11 mouse cellular contexts compared by ENCODE assay signal in the genomic region with DNA sequence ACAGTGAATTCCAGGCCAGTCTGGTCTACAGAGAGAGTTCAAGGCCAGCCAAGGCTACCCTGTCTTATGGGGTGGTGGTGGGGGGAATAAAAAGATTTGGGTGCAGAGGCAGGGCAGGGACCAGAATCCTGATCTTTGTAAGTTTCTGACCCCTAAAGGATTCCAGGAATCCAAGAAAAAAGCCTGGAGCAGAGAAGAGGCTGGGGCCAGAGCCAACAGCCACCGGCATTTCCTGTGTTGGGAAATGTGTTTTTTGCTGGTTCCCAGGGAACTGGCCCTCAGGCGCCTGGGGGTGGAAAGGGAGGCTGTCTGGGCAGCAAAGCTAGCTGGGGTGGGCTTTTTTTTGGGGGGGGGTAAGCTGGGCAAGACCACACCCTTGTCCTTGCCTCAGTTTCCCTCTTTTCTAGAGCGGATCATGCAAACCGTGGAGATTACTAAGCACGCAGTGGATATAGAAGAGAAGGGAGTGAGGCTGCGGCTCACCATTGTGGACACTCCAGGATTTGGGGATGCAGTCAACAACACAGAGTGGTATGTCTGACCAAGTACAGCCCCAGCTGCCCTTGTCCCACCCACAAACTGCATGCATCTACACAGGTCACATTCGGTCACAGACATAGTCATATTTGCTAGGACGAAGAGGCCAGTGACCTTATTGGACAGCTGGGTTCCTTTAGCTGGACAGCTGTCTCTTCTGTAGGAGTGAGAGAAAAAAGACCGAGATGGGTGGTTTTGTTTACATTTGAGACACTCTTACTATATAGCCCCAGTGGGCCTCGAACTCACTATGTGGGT. TPM values are rescaled to one million over a fixed set of nuclear protein-coding genes. Genes with fewer than 3 reads are reported as not detected.
DNase-seq lines count a peak whose midpoint lies in the region; ATAC-seq and TF ChIP-seq lines count a peak whose summit lies in the region.
"Had no signal": no experiment of that assay in that cellular context is flagged by ENCODE, and none has a peak within 500 bp of the region (broad histone marks: within the 10 kb centered on the region; RNA-seq: fewer than 3 reads in every experiment).

No protein-coding gene starts in this region.

- H3K27me3 ChIP-seq in intestine, postnatal 0 days (replicated peaks; ENCODE audit: control insufficient read depth, insufficient read depth, low read length): no peaks in the 10 kb centered on the region
- 0 out of 2 replicates have a peak, but pooled peaks cover 12% of the 10 kb centered on the region for H3K27me3 ChIP-seq in embryonic facial prominence, embryonic 10.5 days (replicated peaks; ENCODE audit: low read depth, poor library complexity, severe bottlenecking)

- no peak for DNase-seq in layer of hippocampus, adult 2 months (ENCODE audit: low spot score in 2 of 2)
- DNase-seq in layer of hippocampus, postnatal 10 days (ENCODE audit: low spot score in 2 of 2): no peak
- peak; percentile 51 for DNase-seq in gastrocnemius, postnatal 10 days
- peak; percentile 31 for DNase-seq in skeletal muscle tissue, adult 2 months (ENCODE audit: low read depth, low spot score)
- DNase-seq in embryonic facial prominence, embryonic 10.5 days (ENCODE audit: low spot score): no peak
- DNase-seq in cerebellum, postnatal 14 days: no peak

- no peaks in the 10 kb centered on the region for H3K36me3 ChIP-seq in intestine, postnatal 0 days (ENCODE audit: control insufficient read depth, insufficient read depth)
- no peaks in the 10 kb centered on the region for H3K36me3 ChIP-seq in embryonic facial prominence, embryonic 10.5 days (replicated peaks)

- H3K9ac ChIP-seq in intestine, postnatal 0 days (ENCODE audit: low read depth, low read length): no peak overlapping the region

- no peak for ATAC-seq in intestine, postnatal 0 days
- no peak for ATAC-seq in megakaryocyte progenitor cell, adult 5-6 weeks (replicated peaks; ENCODE audit: poor library complexity)
- ATAC-seq: forebrain, embryonic 16.5 days had no signal

- no peak overlapping the region; the same call in 1 of the 2 replicates for H3K4me3 ChIP-seq in layer of hippocampus, adult 2 months
- no peak overlapping the region for H3K4me3 ChIP-seq in intestine, postnatal 0 days (ENCODE audit: low read depth, low read length)
- H3K4me3 ChIP-seq in embryonic facial prominence, embryonic 10.5 days: no peak overlapping the region

- WGBS in intestine, postnatal 0 days: 63% methylated on average over 10 of the region's 10 CpGs
- 82% methylated on average over 10 of the region's 10 CpGs for WGBS in embryonic facial prominence, embryonic 10.5 days

- no peaks in the 10 kb centered on the region for H3K9me3 ChIP-seq in intestine, postnatal 0 days (ENCODE audit: control insufficient read depth)
- H3K9me3 ChIP-seq in embryonic facial prominence, embryonic 10.5 days: no peaks in the 10 kb centered on the region

- H3K27ac ChIP-seq in layer of hippocampus, adult 2 months: peak overlapping the region; percentile 79
- H3K27ac ChIP-seq in intestine, postnatal 0 days (ENCODE audit: low read depth, low read length): peak overlapping the region; percentile 57
- H3K27ac ChIP-seq in embryonic facial prominence, embryonic 10.5 days (replicated peaks): no peak overlapping the region

- TF ChIP-seq CTCF in layer of hippocampus, adult 2 months (conservative IDR thresholded peaks at IDR 0.05): no peak
- TF ChIP-seq CTCF in intestine, postnatal 0 days (IDR thresholded peaks at IDR 0.05; ENCODE audit: low read depth): no peak

- H3K4me1 ChIP-seq in intestine, postnatal 0 days (replicated peaks; ENCODE audit: control insufficient read depth, insufficient read depth, low read length): no peaks in the 10 kb centered on the region
- peaks cover 26% of the 10 kb centered on the region for H3K4me1 ChIP-seq in embryonic facial prominence, embryonic 10.5 days

- H3K4me2 ChIP-seq in intestine, postnatal 0 days (replicated peaks; ENCODE audit: low read depth): no peak overlapping the region

RNA-seq across cellular contexts. Expression of a gene that starts 7.1 kb away (rescaled TPM):
- 10 to 100 TPM; 81.5 to 89.0 TPM for total RNA-seq in layer of hippocampus, adult 2 months (2021)
- total RNA-seq in layer of hippocampus, postnatal 10 days (2021): 10 to 100 TPM; 82.7 to 84.6 TPM
- total RNA-seq in gastrocnemius, postnatal 10 days (2021): 10 to 100 TPM; 10.9 to 13.3 TPM
- polyA plus RNA-seq in intestine, postnatal 0 days (2015; fragmentation: Nextera tagmentation; extraction: Ambion mirVana): 11.1 and 12.2 TPM in 2 replicates
- 71.1 and 79.2 TPM in 2 replicates for polyA plus RNA-seq in embryonic facial prominence, embryonic 10.5 days (2016; fragmentation: Nextera tagmentation; extraction: Ambion mirVana)
- 14.4 and 15.7 TPM in 2 replicates for total RNA-seq in megakaryocyte progenitor cell, adult 5-6 weeks (2015)
- 20.9 and 25.0 TPM in 2 replicates for total RNA-seq in megakaryocyte progenitor cell, adult 5-6 weeks (2017)

RNA-seq across cellular contexts. Expression of a gene that starts 16.2 kb away (rescaled TPM):
- 100 to 1,000 TPM; 139 to 159 TPM for total RNA-seq in layer of hippocampus, adult 2 months (2021)
- 10 to 100 TPM; 45.5 to 50.6 TPM for total RNA-seq in layer of hippocampus, postnatal 10 days (2021)
- 10 to 100 TPM; 45.9 to 59.6 TPM for total RNA-seq in gastrocnemius, postnatal 10 days (2021)
- polyA plus RNA-seq in intestine, postnatal 0 days (2015; fragmentation: Nextera tagmentation; extraction: Ambion mirVana): 47.2 and 47.3 TPM in 2 replicates
- 4.1 and 6.1 TPM in 2 replicates for polyA plus RNA-seq in embryonic facial prominence, embryonic 10.5 days (2016; fragmentation: Nextera tagmentation; extraction: Ambion mirVana)
- total RNA-seq in megakaryocyte progenitor cell, adult 5-6 weeks (2015): 1.6 and 2.7 TPM in 2 replicates
- total RNA-seq in megakaryocyte progenitor cell, adult 5-6 weeks (2017): 1.5 and 4.8 TPM in 2 replicates

RNA-seq across cellular contexts. Expression of a gene that starts 18.5 kb away (rescaled TPM):
- total RNA-seq in layer of hippocampus, adult 2 months (2021): not detected
- total RNA-seq in layer of hippocampus, postnatal 10 days (2021): not detected
- total RNA-seq in gastrocnemius, postnatal 10 days (2021): not detected
- polyA plus RNA-seq in intestine, postnatal 0 days (2015; fragmentation: Nextera tagmentation; extraction: Ambion mirVana): not detected in 2 replicates
- not detected in 2 replicates for polyA plus RNA-seq in embryonic facial prominence, embryonic 10.5 days (2016; fragmentation: Nextera tagmentation; extraction: Ambion mirVana)
- not detected in 2 replicates for total RNA-seq in megakaryocyte progenitor cell, adult 5-6 weeks (2015)
- not detected in 2 replicates for total RNA-seq in megakaryocyte progenitor cell, adult 5-6 weeks (2017)
- total RNA-seq: megakaryocyte-erythroid progenitor cell, adult 5-6 weeks had no signal
- polyA plus RNA-seq: brain, embryonic 14.5 days; forebrain, embryonic 16.5 days had no signal

RNA-seq across cellular contexts. Expression of a gene that starts 32.1 kb away (rescaled TPM):
- under 1 TPM; 0.56 to 0.90 TPM for total RNA-seq in layer of hippocampus, adult 2 months (2021)
- under 1 TPM; 0.51 to 0.87 TPM for total RNA-seq in layer of hippocampus, postnatal 10 days (2021)
- under 1 TPM in 1 of 2 experiments, not detected in 1; 0.05 TPM for total RNA-seq in gastrocnemius, postnatal 10 days (2021)
- 0.05 TPM in 1 of 2 replicates, not detected in the other for polyA plus RNA-seq in intestine, postnatal 0 days (2015; fragmentation: Nextera tagmentation; extraction: Ambion mirVana)
- 0.27 and 0.41 TPM in 2 replicates for polyA plus RNA-seq in embryonic facial prominence, embryonic 10.5 days (2016; fragmentation: Nextera tagmentation; extraction: Ambion mirVana)
- not detected in 2 replicates for total RNA-seq in megakaryocyte progenitor cell, adult 5-6 weeks (2015)
- not detected in 2 replicates for total RNA-seq in megakaryocyte progenitor cell, adult 5-6 weeks (2017)

Comparison
In these comparisons a context has a peak if more than half of its experiments do, and no peak if none do; other contexts are left out.
1. DNase-seq: peak in gastrocnemius, postnatal 10 days (single experiment) and skeletal muscle tissue, adult 2 months (single experiment); none in layer of hippocampus, adult 2 months (0 of 2), layer of hippocampus, postnatal 10 days (0 of 2), embryonic facial prominence, embryonic 10.5 days (single experiment) and cerebellum, postnatal 14 days (0 of 2).
2. RNA of a gene that starts 16.2 kb away (total RNA-seq): 139 to 159 TPM in layer of hippocampus, adult 2 months, 45.9 to 59.6 TPM in gastrocnemius, postnatal 10 days and 45.5 to 50.6 TPM in layer of hippocampus, postnatal 10 days; 1.5 to 4.8 TPM in megakaryocyte progenitor cell, adult 5-6 weeks; every median in the first group is over 4 times any median in the second.